Mouse (Mus musculus): Measurements from ENCODE around the gene Oasl1. TPM values are rescaled to one million over a fixed set of nuclear protein-coding genes. Genes with fewer than 3 reads are reported as not detected.

Oasl1 gene
- total RNA-seq, 2 experiments from 2014 or later, result not detected

DNA sequence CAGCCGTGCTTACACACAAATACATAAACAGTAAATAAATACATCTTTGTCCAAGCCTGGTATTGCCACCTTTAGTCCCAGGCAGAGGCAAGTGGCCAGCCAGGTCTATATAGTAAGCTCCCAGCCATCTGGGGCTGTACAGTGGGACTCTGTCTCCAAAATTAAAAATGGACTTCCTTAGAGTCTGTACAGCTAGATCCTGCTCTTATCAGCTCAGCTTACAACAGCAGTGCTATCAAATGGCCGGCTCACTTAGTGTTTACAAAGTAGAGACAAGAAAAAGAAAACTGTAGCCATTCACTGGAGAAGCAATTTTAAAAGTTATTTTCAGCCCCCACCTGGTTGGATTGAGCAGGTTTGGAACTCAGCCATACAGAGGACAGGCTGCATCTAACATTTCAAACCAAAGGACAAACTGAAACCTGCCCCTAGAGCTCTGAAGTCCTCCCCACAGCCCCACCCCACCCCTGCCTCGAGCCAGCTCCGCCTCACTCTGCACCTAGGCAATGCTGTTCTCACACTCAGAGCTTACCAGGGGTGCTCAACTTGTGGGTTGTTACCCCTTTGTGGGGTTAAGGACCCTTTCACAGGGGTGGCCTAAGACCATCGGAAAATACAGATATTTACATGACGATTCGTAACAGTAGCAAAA is 41.4 kb downstream of the Oasl1 start:
- DNase-seq (ENCODE audit: low spot score in 2 of 2), result no peak
- intact Hi-C loops (cut with DNase I), result no loop called here

DNA sequence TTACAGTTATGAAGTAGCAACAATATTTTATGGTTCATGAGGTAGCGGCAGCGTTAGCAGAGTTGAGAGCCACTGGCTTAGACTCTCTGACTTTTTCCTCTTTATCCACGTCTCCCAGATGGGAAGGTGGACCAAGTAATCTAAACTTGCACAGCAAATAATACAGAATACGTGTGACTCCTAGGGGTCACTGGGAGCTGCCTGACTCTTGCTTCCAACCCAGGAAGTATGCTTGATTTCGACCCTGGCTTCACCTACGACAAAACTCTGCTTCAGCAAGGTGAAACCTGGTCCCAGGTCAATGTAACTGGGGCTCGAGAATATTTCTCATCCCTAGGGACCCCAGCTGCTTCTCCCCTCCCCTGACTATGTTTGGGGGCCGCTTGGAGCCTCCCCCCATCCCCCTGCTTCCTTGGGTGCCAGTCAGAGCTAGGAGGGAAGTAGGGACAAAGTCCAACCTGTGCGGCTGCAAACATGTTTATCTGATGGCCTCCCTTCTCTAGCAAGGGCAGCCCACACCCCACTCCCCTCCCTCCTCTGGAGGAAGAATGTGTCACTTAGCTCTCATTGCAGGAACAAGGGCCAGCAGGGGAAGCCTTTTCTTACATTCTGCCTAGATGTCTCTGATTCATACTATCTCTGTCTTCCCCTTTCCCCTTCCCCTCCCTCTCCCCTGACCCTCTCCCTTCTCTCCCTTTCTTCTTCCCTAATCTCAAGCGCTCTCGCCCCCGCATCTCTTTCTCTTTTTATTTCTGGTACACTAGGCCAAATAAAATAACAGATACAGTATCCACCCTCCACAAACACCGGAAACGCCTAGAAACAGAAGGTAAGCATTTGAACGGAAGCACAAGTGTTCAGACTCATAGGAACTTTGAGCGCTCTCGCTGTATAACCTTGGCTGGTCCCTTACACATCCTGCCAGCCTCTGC is 42.2 kb downstream of the Oasl1 start:
- no peak for DNase-seq (ENCODE audit: low spot score in 2 of 2)
- intact Hi-C loops (cut with DNase I), result no loop called here

DNA sequence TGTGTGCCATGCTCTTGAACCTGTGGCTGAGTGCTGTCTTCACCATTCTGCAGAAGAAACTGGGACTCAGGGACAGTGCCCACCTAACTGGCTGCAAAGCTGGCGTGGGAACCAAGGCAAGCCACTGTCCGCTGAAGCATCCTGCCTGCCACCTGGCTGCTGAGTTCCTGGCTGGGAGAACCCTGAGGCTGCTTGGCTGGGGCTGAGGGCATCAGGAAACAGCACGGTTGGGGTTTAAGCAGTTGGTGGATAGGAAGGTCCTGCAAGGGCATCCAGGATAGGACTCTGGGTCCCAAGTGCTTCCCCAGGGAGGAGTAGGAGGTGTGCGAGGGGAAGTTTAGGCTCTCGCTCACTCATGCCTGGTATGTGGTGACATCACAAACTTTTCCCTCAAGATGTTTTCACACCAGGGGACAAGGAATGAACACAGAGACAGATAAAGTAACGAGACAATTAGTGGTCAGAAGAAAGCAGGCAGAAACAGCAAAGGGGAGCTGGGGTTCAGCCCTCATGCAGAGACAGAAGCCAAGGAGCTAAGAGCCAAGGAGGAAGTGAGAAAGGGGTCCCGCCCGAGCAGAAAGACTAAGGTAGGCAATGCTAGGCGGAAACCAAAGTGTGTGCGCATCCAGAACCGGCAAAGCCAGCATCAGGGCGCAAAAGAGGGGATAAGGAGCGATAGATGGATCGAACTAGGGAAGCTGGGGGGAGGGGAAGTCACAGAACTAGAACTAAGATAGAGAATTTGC is 44.7 kb downstream of the Oasl1 start:
- no peak for DNase-seq (ENCODE audit: low spot score in 2 of 2)
- intact Hi-C loops (cut with DNase I), result no loop called here

DNA sequence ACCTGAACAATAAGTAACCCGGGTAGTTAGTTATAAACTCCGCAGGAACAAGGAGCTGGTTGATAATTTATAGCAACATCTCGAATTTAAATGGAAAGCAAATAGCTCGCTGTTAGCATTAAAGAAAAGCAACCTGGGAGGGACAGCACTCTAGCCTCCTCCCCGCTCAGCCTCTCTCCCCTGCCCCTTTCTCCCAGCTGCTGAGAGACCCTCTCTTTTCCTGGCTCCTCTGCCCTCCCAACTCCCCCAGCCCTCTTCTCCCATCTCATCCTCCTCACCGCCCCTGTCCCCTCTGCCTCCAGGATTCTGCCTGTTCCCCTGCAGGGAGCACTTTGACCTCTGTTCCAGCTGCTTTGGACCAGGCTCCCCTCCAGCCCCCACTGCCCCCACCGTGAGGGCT is 45.6 kb downstream of the Oasl1 start:
- intact Hi-C loops (cut with DNase I), result no loop called here
- DNase-seq (ENCODE audit: low spot score in 2 of 2), result no peak

DNA sequence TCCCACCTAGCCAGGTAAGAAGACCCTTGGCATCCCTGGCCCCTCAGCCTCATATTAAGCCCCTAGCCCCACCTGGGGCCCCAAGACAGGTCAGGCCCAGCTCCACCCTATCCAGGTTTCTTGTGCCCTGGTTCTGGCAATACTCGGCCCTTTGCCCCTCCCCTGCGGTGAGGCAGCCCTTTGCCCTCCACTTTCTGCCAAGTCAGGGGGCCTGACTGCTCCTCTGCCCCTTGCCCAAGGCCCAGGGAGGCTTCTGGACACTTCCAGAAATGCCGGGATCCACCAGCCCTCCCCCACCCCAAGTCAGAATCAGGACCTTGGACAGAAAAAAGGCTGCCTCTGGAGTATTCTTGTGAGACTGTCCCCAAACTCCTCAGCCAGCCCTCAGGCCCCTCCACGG is 46.0 kb downstream of the Oasl1 start:
- DNase-seq (ENCODE audit: low spot score in 2 of 2), result no peak
- intact Hi-C loops (cut with DNase I), result no loop called here

DNA sequence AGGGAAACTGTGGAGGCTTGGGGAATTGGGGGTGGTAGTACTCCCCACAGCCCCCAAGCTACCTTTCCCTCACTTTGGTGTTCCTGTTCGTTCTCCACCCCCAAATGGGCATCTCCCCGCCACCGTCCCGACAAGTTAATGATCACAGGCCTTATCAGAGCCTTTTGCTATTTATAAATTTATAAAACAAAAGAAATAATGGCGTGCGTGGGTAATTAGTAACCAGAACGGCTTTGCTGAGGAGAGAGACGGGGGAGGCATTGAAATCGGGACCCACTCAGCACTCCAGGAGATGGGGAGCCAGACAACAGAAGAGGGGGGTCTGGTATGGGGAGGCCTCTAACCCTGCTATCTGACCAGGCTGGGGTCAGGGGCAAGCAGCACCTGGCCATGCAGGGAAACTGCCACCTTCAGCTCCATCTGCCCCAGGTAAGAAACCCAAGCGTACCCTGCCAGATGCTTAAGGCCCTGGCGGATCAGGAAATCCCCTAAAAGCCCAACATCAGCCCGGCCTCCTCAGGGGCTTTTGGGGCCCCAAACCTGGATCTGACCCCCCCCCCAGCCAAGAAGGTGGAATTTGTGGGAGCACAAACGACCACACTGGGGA is 46.7 kb downstream of the Oasl1 start:
- intact Hi-C loops (cut with DNase I), result no loop called here

DNA sequence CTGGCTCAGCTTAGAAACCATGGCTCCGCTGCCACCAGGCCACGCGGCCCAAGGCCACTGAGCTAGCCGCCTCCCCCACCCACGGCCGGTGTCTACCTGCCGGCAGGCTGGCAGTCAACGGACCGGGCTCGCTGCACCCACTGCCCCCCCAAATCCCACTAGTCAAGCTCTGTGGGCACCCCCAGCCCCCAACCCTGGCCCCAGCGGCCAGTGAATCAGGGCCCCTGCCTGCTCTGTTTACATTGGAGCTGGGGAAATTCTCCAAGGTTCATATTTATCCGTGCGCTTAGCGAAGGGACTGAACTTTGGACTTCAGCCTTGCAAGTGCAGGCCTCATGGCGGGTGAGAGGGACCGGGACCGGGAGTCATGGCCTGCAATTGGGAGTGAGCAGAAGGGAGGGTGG is 47.8 kb downstream of the Oasl1 start, which contains the start of gene Hnf1a:
Hnf1a (minus strand) TSS at position 271 of the 404 bp plus-strand sequence.
- intact Hi-C loops (cut with DNase I), result no loop called here
- no peak for DNase-seq (ENCODE audit: low spot score in 2 of 2)

More for the DNA sequence above, 46.7 kb downstream of the Oasl1 start:
- no peak for DNase-seq (ENCODE audit: low spot score in 2 of 2)

DNA sequence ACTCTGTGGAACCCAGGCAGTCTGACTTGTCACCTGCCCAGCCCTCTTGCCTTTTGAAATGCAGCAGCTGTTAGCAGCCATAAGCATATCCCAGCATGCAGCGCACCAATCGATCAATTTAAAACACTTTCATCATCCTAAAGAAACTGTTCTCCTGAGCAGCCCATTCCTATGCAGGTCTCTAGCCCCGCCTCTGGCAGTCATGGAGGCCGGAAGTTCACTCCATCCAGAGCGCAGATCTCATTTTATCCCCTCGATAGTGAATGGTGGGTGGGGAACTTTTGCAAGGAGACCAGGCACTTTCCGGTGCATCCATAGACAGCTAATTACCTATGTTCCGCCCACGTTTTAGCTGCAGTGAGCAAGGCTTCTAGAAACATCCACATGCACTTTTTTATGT is 49.2 kb downstream of the Oasl1 start:
- intact Hi-C loops (cut with DNase I), result no loop called here
- DNase-seq (ENCODE audit: low spot score in 2 of 2), result no peak

DNA sequence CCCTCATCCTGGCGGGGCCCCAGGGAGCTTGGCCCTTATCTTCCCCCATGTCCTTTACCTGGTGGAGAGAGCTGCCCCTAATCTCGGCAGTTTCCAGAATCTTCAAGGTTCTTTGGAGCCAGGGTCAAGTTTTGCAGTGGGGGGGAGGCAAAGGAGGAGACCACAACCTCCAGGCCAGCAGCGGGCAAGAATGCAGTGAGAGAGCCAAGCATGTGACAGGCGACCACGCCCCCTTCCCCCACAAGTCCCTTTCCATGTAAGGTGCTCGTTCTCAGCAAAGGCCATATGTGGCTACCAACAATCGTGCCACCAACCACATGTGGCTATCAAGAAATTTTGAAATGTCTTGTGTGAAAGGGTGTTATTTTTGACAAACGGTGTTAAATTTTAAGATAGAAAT is 50.1 kb downstream of the Oasl1 start:
- DNase-seq (ENCODE audit: low spot score in 2 of 2), result no peak
- intact Hi-C loops (cut with DNase I), result no loop called here

DNA sequence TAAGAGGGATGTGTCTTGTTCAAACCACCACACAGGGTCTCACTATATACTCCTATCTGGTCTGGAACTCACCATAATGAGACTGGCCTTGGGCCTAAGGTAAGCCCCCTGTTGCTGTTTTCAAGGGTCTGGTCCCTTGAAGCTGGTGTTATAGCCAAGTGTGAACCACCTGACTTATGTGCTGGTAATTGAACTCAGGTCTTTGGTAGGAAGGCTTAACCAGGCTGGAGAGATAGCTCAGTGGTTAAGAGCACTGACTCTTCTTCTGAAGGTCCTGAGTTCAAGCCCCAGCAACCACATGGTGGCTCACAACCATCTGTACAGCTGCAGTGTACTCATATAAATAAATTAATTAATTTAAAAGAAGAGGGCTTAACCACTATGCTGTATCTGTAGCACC is 53.9 kb downstream of the Oasl1 start:
- DNase-seq (ENCODE audit: low spot score in 2 of 2), result no peak
- intact Hi-C loops (cut with DNase I), result no loop called here

DNA sequence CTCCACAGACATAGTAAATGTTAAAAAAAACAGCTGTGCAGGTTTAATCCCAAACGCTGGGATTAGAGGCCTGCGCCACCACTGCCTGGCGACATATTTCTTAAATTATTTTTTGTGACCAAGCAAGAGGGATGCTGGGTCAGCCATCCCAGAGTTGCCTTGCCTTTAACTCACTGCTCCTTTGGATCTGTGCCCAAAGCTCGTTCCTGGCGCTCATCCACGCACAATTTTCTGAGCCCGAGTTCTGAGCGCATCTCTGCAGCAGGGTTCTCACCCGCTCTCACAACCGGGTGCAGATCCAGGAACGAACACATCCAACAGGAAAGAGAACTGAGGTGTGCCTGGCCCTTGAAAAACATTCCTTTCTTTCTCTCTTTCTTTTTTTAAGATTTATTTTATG is 55.4 kb downstream of the Oasl1 start:
- DNase-seq (ENCODE audit: low spot score in 2 of 2), result peak in 1 of 2 experiments; percentile 11
- intact Hi-C loops (cut with DNase I), result loop anchor here (2.0 kb wide), 2 partner anchors 98 to 256 kb away; partner anchors contain the start of gene Pop5

DNA sequence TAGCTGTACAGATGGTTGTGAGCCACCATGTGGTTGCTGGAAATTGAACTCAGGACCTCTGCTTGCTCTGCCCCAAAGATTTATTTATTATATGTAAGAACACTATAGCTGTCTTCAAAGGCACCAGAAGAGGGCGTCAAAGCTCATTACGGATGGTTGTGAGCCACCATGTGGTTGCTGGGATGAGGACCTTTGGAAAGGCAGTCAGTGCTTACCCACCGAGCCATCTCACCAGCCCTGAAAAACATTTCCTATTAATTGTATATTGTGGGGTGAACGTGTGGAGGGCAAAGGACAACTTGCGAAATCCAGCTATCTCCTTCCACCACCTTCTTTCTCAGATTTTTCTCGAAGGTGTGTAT is 55.8 kb downstream of the Oasl1 start:
- DNase-seq (ENCODE audit: low spot score in 2 of 2), result no peak
- intact Hi-C loops (cut with DNase I), result loop anchor here (2.0 kb wide), 2 partner anchors 98 to 256 kb away; partner anchors contain the start of gene Pop5

DNA sequence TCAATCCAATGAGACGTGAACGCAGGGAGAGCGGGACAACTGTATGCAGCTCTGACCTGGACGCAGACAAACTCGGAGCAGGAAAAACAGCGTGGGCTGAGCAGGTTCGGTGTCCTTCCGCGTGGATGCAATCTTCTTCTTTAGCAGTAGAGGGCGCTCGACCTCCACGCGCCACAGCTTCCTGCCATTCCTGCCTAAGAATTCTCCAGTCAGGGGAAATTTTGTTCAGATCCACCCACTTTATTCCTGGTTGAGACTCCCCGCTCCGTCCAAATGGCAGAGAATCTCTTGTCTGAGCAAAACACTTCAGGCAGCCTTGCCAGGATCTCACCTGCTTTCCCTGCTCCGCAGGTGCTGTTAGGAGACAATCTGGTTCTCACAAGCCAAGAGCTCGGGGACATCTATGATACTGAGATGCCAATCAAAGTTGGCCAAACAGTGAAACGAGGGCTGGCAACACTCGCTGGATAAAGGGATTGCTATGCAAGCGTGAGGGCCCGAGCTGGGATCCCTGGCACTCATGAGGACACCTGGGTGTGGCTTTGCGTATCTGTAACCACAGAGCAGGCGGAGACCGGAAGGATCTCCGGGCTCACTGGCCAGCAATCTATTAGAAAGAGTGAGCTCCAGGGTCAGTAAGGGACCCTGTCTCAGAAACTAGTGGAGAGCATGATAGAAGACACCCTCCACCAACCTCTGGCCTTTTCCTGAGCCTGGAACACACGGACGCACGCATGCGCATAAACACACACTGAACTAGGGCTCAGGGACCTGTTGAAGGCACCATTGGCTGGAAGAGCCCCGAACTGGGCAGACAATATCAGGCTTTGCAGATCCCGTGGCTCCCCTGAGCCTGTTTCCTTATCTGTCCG is 56.4 kb downstream of the Oasl1 start:
- intact Hi-C loops (cut with DNase I), result loop anchor here (2.0 to 10.0 kb wide), 3 partner anchors 97 to 255 kb away; partner anchors contain the start of gene Pop5
- peak; percentile 79 to 80 for DNase-seq (ENCODE audit: low spot score in 2 of 2)

DNA sequence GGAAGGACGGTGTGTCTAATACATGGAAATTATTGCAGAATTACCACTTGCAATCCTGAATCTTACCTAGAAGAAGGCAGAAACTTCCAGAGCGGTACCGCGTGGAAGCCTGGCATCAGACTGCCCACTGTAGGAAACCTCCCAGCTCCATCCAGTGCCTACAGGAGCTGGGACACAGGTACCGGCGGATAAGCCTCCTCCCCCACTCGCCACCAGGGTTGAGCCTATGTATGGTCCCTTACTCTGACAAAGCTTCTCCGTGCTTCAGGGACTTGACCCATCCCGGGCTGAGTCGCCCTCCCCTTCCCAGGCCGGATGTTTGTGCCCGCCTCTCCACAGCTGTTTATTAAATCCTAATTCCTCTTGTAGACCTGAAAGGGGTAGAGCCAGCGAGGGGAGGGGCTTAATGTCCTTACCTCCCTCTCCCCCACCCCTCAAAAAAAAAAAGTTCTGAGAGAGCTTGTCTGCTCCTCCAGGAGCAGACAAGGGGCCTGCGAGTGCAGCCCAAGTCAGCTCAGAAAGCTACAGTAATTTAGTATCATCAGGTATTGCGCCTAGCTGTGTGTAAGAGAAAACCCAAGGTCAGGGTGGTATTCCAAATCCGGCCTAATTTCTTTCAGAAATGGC is 57.2 kb downstream of the Oasl1 start:
- intact Hi-C loops (cut with DNase I), result loop anchor here (10.0 kb wide), 1 partner anchor 125 kb away; no protein-coding TSS in a partner anchor
- no peak for DNase-seq (ENCODE audit: low spot score in 2 of 2)

DNA sequence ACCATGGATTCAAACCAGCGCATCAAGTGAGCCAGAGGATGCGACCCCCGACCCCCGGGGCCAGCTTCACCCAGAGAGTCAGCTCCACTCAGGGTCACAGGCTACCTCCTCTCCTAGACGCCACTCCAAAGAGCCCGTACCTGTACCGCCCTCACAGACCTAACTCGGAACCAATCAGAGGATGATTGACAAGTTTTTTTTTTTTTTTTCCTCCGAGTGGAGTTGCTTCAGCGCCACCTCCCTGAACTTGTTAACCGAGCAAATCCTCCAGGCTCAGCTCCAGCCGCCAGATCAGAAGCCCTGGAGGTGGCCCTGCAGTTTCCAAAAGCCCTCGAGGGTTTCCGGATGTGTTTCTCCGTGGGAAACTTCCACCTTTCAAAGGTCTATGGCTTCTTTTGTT is 59.0 kb downstream of the Oasl1 start:
- intact Hi-C loops (cut with DNase I), result loop anchor here (10.0 kb wide), 1 partner anchor 123 kb away; no protein-coding TSS in a partner anchor
- DNase-seq (ENCODE audit: low spot score in 2 of 2), result no peak

DNA sequence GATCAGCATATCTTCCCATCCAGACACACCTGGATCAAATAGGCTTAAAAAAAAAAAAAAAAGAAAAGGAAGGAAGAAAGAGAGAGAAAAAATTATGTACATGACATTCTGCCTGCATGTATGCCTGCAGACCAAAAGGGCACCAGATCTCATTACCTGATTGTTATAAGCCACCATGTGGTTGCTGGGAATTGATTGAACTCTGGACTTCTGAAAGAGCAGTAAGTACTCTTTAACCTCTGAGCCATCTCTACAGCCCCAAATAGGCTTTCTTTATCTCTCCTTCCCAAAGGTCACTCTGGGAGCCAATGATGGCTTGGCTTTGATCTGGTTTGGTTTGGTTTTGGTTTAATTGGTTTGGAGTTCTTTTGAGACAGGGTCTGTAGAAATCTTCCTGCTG is 62.0 kb downstream of the Oasl1 start:
- intact Hi-C loops (cut with DNase I), result loop anchor here (10.0 kb wide), 1 partner anchor 120 kb away; no protein-coding TSS in a partner anchor

More for the DNA sequence above, 62.0 kb downstream of the Oasl1 start:
- no peak for DNase-seq (ENCODE audit: low spot score in 2 of 2)
